Mouse (Mus musculus) adrenal gland, postnatal 4 days (tissue): ENCODE measurements around the gene Zfp74. TPM values are rescaled to one million over a fixed set of nuclear protein-coding genes. Genes with fewer than 3 reads are reported as not detected.

ENCODE experiments used
- DNase-seq, 2 experiments: peaks; one replicate each; pipeline ENCODE4 v3.0.0; 2021 to 2022; ENCODE audit warnings: low spot score in 2 of 2, mixed read lengths in 2 of 2
- total RNA-seq, 2 experiments: library from RNA; stranded (reverse); gene quantifications; 2 replicates each; pipeline ENCODE4 v1.2.3; 2021

Gene Zfp74
- total RNA-seq, 2 experiments from 2014 or later = 13.3 to 16.0 TPM

- DNase-seq = no peak
Measured at GRCm38 (mm10) chr7:29953086-29953485, 803 bp downstream of the Zfp74 start.

GRCm38 (mm10) chr7:29944201-29944600 is 9.7 kb downstream of the Zfp74 start:
- DNase-seq = no peak

DNA sequence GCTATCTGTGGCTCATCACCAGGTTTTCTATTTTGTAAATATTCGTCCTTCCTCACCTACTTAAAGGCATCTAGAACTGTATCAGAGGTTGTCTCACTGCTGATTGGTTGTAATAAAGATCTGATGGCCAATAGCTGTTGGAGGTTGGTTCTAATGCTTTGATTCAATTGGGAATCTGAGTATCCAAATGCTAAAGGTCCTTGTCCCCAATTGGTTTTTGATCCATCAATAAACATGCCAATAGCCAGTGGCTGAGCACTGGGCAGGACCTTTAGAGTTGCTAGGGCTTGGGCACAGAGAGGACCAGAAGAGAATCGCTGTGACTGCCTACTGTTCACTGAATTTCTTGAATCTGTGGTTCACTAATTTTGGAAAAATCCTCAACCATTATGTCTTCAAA is 10.2 kb downstream of the Zfp74 start:
- DNase-seq = no peak

DNA sequence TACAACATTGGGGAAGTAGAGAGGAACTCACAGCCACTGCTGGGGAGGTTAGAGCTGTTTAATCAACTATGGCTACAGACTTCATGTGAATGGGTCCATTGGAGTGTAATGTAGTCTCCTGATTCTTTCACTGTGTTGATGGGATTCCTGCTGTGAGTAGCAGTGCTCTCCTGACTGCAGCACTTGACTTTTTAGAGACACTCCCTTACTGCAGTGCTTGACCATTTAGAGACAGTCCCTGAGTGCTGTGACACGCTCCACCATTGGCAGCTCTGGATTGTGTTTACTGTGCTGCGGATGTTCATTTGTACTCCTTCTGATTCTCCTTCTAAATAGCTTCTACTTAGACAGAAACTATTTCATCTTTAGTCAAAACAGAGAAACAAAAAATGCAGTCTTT is 11.1 kb downstream of the Zfp74 start:
- no peak for DNase-seq

DNA sequence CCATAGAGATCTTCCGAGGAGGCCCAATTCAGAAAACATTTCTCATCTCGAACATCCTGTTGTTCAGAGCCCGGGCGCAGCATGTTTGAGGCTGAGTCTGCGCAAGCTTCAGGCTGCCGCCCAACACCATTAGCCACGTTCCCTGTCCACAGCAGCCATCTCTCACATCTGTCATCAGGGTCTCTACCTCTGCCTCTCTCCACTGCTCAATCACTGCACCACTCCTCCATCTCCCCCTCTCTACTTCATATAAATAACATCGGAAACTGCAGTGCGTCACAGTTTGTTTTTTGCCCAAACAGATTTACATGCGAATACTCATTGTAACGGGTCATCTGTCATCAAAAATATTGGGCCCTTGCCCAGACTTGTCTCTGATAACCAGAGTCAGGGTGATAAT is 12.9 kb downstream of the Zfp74 start:
- no peak for DNase-seq

DNA sequence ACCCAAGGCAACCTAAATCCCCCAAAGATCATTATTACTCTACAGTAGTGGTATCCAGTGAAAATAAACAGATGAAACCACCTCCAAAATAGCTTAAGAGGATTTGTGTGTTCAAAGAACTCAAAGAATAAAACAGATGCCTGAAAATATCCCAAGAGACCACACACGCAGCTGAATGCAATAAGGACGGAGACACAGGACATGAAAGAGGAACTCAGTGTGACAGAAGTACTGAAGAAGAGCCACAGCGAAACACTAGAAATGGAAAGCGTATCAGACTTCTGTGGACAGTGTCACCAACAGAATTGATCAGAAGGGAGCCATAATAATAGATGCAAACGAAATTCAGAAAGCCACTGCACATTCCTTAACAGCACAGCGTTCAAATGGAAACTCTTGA is 15.0 kb downstream of the Zfp74 start:
- no peak for DNase-seq

DNA sequence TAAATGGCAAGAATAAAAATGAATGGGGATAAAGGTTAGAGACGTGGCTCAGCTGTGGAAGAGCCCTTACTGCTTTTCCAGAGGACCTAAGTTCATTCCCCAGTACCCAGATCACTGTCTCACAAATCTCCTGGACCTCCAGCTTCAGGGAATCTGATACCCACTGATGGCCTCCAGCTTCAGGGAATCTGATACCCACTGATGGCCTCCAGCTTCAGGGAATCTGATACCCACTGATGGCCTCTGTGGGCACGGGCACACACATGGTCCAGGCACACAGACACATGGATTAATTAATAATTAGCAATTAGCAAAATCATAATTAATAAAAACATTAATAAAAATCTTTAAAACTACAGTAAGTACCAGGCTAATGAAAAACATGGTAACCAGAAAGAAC is 31.1 kb downstream of the Zfp74 start:
- DNase-seq = no peak

DNA sequence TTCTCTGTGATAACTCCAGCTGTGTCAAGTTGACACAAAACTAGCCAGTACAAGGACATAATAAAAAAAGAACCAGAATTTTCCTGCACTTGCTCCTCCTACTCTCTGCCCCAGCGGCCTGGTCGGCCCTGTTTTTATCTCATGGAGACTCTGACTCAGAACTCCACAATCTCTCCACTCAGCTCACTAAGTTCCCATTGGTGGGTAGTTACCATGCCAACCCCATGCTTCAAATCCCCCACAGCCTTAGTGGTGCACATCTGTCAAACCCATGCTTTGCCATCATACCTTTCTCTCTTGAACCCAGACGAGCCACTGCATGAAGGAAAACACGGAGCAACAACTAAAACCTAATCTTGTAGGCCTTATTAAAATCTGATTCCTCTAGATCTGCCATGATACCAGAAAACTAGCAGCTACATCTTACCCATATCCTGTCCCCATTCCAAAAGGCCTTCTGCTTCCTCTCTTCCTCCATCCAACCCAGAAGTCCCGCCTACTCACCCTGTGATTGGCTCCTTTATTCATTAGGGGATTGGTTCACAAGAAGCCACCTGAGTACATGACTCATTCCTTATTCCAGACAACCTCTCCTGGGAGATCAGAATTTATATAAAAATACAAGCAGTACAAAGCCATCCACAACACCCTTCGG is 32.3 kb downstream of the Zfp74 start:
- no peak for DNase-seq

- DNase-seq = no peak
Measured at GRCm38 (mm10) chr7:29918062-29918453, 35.8 kb downstream of the Zfp74 start.

- DNase-seq = no peak
Measured at GRCm38 (mm10) chr7:29917371-29918061, 36.4 kb downstream of the Zfp74 start.

GRCm38 (mm10) chr7:29912172-29912571 is 41.7 kb downstream of the Zfp74 start:
- DNase-seq = no peak

DNA sequence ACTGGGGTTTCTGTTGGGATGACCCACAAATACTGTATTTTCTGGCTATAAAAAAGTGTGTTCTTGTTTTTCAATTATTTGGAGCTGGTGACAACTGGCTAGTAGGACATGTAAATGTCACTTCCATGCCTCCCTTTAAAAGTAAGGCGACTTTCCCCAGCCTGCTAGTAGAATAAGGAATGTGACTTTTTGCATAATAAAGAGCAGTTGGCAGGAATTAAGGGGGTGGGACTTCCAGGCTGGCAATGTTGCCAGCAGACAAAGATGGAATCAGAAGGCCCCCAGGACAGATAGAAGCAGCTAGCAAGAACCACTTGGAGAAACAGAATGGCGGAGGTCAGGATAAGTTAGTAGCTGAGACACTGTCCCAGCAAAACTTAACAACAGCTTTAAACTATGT is 43.6 kb downstream of the Zfp74 start:
- DNase-seq = no peak

GRCm38 (mm10) chr7:29908130-29908950 is 45.5 kb downstream of the Zfp74 start, which contains the start of gene Zfp383:
Zfp383 (plus strand) TSS chr7:29908223.
- peak; percentile 44 to 61 for DNase-seq

DNA sequence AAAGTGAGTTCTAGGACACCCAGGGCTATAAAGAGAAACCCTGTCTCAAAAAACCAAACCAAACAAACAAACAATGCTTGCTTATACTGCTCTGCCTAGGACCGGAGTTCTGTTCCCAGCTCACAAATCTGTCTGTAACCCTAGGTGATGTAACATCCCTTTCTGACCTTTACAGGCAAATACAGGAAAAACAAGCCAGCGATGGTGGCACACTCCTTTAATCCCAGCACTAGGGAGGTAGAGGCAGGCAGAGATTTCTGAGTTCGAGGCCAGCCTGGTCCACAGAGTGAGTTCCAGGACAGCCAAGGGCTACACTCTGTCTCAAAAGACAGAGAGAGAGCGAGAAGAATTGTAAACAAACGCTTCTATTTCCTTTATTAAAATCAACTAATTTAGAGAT is 46.7 kb downstream of the Zfp74 start:
- DNase-seq = no peak

DNA sequence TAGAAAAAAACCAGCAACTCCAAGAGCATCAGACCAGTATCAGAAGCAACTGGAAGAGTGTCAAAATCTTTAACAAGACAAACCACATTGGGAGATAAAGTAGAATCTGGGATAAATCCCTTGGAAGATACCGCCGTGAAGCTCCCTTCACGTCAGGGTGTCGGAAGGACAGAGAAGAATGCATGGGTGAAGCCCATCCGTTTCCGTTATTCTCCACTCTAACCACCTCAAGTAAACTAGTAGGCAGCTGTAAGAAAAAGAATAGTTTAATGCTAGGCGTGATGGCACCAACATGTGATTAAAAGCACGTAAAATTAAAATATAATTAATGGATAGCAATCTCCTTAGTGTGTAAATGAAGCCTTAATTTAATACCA is 47.2 kb downstream of the Zfp74 start:
- no peak for DNase-seq

DNA sequence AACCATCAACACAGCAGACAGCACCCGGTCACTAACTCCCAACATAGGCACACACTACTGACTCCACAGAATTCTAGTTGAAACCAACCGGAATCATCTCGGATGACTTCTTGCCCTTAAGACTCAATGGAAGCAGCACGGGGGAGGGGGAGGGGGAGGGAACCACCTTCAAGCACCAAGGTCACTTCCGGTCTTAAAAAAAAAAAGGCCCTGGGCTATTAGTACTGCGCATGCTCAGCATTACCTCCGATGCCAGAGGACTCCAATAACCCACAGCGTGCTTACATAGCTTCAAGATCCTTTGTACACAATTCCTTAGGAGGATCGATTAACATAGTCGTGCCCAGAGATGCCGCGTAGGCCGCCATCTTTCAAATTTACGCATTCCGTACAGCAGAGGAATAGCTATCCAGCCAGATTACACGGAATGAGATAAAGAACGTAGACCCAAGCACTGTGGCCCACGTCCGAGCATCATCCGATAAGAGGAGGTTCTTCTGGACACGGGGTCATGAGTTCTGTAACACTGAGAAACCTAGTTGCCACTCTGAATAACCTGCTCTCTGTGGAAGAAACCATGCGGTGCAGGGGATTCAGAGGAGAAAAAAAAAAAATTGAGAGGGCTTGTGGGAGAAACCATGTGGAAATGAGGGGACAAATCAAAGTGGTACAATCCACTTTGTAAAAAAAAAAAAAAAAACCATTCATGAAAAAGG is 47.8 kb downstream of the Zfp74 start, which contains the start of gene Zfp27:
Gene Zfp27 (minus strand): TSS at position 607 of the 716 bp plus-strand sequence.
- DNase-seq = peak in 1 of 2 experiments; percentile 29

GRCm38 (mm10) chr7:29904101-29904500 is 49.8 kb downstream of the Zfp74 start:
- no peak for DNase-seq

DNA sequence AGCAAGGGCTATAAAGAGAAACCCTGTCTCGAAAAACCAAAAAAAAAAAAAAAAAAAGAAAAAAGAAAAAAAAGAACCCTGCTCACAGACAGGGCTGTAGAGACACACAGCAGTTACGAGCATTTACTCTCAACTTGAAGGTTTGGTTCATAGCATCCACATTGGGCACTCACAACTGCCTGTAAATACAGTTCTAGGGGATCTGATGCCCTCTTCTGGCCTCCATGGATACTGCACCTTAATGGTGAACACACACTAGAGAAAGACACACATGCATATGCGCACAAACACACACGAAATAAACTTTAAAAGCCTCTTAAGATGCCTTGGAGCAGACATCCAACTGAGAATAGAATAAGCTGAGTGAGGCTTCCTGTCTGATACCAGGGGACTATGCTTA is 55.5 kb downstream of the Zfp74 start:
- no peak for DNase-seq

- DNase-seq = no peak
Measured at GRCm38 (mm10) chr7:29892756-29893155, 61.1 kb downstream of the Zfp74 start.

DNA sequence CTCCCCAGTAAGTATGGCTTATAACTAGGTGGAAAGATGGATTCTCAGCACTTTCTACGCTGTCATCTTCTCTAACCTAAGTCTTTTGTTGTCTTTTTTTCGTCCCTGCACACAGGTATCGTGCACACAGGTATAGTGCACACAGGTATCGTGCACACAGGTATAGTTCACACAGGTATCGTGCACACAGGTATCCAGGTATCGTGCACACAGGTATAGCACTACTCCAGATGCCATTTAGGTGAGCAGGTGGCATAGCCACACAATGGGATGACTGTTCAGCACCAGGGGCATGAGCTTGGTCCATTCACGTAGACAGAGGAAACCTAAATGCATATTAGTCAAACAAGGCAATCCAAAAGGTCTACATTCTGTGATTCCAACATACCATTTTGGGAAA is 63.4 kb downstream of the Zfp74 start:
- no peak for DNase-seq

- no peak for DNase-seq
Measured at GRCm38 (mm10) chr7:29880916-29881315, 73.0 kb downstream of the Zfp74 start.
